Mouse (Mus musculus) left cerebral cortex, postnatal 14 days (tissue): Measurements from ENCODE around the gene Zfp560. TPM values are rescaled to one million over a fixed set of nuclear protein-coding genes. Genes with fewer than 3 reads are reported as not detected.
A peak's percentile ranks its signal among the peaks of the same experiment; 100 is the strongest.
"Not testable (repeated sequence)": the region's sequence is repeated elsewhere in the genome, so short reads cannot be mapped to it uniquely, and the experiment has no call there.

ENCODE experiments used
- DNase-seq, 2 experiments: peaks; one replicate each; pipeline ENCODE4 v3.0.0; 2021 to 2022; ENCODE audit warnings: low spot score in 2 of 2, mixed read lengths in 1 of 2
- intact Hi-C: fragments of 180-260 bp; cut with DNase I; formaldehyde crosslinking; loops from one replicate; pipeline ENCODE4 v1.15.1; 2025
- long read RNA-seq, 2 experiments: library from polyadenylated mRNA; stranded (forward); transcript quantifications; one replicate each; pipeline ENCODE4 v2.0.0; 2021
- total RNA-seq, 2 experiments: library from RNA; stranded (reverse); gene quantifications; 2 replicates each; pipeline ENCODE4 v1.2.3; 2021

Gene Zfp560
- 10 to 100 TPM; 11.0 to 11.8 TPM for total RNA-seq
- long read RNA-seq, experiment 1, transcript Zfp560-202 (3 exons, 608 nt) = major isoform, 9 of 10 reads
- long read RNA-seq, experiment 1, partial matches to known transcripts = 0 of 10 reads
- long read RNA-seq, experiment 1, other reads (novel, unspliced or antisense) = 1 of 10 reads
- long read RNA-seq, experiment 2, full-length matches to known transcripts = 9 of 9 reads
- long read RNA-seq, experiment 2, partial matches to known transcripts = 0 of 9 reads
- long read RNA-seq, experiment 2, other reads (novel, unspliced or antisense) = 0 of 9 reads

GRCm38 (mm10) chr9:20384532-20385342 is at the start of gene Zfp560:
TSS of gene Zfp560 (minus strand) at chr9:20385177.
- peak; percentile 90 to 93 for DNase-seq
- intact Hi-C loops = no loop called here

- intact Hi-C loops = no loop called here
- DNase-seq = no peak
Observed at GRCm38 (mm10) chr9:20430004-20430403, 45.0 kb upstream of the Zfp560 start.

DNA sequence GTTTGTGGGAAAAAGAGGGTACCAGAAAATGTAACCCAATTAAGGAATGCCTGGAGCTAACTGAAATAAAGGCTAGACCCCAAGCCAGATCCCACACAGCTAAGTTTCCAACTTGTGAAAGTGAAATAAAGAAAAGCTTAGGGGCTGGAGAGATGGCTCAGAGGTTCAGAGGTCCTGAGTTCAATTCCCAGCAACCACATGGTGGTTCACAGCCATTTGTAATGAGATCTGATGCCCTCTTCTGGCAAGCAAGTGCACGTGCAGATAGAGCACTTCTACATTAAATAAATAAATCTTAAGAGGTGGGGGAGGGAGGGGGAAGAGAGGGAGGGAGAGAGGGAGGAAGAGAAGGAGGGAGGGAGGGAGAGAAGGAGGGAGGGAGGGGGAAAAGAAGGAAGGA is 26.5 kb upstream of the Zfp560 start:
- DNase-seq = no peak
- intact Hi-C loops = no loop called here

- intact Hi-C loops = no loop called here
- no peak for DNase-seq
Observed at GRCm38 (mm10) chr9:20409319-20409718, 24.3 kb upstream of the Zfp560 start.

DNA sequence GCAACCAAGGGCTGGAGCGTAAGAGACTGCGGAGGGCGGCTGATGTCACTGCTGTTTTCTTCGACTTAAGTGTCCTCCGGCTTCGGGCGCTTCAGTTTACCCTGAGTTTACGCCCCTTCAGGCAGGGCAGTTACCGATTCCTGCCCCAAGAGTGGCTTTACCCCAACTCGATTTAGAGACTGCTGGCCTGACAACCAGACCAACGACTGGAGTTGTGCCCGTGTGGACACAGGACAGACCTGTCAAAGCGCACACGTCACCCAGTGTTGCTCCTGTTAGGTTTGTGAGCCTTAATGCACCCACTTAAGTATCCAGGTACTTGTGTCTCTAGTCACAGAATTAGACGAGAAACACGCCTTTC is 346 bp upstream of the Zfp560 start:
- intact Hi-C loops = no loop called here
- peak in 1 of 2 experiments; percentile 2 for DNase-seq

DNA sequence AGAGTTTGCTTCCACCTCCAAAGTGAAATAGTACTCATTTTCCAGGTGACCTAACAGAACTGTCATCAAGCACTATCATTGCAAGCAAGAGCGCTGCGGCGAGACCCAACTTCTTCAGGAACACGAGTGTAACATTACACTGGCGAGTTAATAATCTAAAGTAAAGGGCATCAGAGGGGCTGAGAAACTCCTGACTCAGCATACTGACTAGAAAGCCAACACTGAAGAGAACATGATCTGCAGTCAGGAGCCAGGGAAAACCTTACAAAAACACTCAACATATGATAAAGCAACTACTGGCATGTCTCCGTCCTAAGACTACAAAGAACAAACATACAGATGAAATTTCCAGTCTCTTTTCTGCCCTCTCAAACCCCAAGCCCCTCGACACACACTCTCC is 1.3 kb downstream of the Zfp560 start:
- no peak for DNase-seq
- intact Hi-C loops = no loop called here

GRCm38 (mm10) chr9:20374712-20375111 is 10.3 kb downstream of the Zfp560 start:
- no peak for DNase-seq
- intact Hi-C loops = no loop called here

DNA sequence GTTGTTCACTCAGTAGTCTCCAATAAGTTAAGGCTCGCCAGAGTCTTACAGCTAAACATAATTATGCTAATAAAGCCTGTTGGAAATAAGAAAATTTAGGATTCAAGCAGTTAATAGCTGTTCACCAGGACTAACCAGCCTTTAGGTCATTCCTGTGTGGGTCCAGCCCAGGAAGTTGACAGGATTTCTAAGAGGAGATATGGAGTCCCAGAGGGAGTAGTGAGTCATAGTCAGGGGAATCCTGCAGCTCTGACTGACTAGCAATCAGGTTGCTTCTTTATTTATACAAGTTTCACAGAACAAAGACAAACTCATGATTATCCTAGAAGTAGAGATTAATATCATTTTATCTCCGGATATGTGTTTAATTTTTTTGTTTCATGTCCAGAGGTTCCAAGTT is 17.7 kb downstream of the Zfp560 start:
- no peak for DNase-seq

DNA sequence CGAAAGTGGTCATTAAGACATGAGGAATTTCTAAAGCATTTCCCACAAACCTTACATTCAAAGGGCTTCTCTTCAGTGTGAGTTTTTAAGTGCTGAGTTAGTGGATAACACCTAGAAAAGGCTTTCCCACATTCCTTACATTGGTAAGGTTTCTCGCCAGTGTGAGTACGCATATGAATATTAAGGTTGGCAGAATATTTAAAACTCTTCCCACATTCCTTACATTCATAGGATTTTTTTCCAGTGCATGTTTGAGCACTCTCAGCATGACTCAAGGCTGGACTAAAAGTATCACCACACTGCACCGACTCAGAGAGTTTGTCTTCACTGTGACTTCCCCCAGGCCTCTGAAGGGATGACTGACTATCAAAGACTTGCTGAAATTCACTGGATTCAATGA is 36.5 kb downstream of the Zfp560 start:
- DNase-seq = no peak
- intact Hi-C loops = no loop called here

More for the DNA sequence above, 17.7 kb downstream of the Zfp560 start:
- intact Hi-C loops = no loop called here

DNA sequence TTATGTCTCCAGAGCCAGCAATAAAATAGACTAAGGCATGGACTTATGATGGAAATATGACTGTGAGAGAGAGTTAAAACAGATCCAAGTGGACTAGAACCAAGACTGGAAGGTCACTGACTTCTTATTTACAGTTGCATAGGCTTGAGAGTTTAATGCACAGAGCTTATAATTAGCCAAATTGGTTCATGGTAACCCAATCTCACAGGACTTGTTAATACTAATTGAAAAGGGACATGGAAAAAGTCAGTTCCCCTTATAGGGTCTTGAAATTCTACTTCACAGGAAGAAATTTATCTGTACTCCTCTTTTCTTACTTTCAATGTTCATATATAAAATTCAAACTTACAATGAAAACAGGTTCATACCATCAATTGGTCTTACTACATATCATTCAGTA is 49.0 kb downstream of the Zfp560 start, which contains the start of gene Olfr18:
Gene Olfr18 (minus strand): TSS at position 101 of the 400 bp plus-strand sequence.
- intact Hi-C loops = no loop called here
- no peak for DNase-seq

DNA sequence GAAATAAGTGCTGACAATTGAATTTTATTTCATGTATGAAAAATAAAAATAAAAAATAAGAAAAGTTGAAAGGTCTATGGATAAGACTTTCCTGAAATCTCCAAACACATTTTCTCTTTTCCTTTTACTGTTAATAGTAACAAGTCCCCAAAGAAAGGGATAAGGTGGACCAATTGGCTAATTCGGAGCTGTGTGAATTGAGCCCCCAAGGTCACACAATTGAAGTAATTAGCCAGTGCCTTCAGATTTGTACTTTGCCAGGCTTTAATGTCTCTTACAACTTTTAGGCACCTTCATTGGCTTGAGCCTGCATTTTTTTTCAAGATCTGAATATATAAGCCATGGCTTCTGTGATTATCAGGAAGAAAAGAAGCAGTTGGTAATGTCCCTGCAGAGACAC is 86.7 kb downstream of the Zfp560 start, which contains the start of gene Olfr873:
Gene Olfr873 (plus strand): TSS at position 301 of the 400 bp plus-strand sequence.
- intact Hi-C loops = no loop called here
- no peak for DNase-seq

- intact Hi-C loops, DNase-seq: not testable (repeated sequence)
Observed at GRCm38 (mm10) chr9:20295562-20295961, 89.4 kb downstream of the Zfp560 start.

Other genes with a start within 250 kb of the Zfp560 start
- gene Olfr870, start 211.1 kb downstream of the Zfp560 start, total RNA-seq = not detected
- gene Olfr871, start 173.0 kb downstream of the Zfp560 start, total RNA-seq = not detected
- gene Olfr872, start 148.1 kb downstream of the Zfp560 start, total RNA-seq = not detected
- gene Olfr39, start 102.8 kb downstream of the Zfp560 start, total RNA-seq = not detected
- gene Olfr873, start 86.6 kb downstream of the Zfp560 start, total RNA-seq = not detected
- gene Olfr18, start 49.1 kb downstream of the Zfp560 start, total RNA-seq = not detected
- gene Zfp26, start 75.0 kb upstream of the Zfp560 start, total RNA-seq = 10 to 100 TPM; 24.4 to 26.6 TPM
- gene Zfp426, start 107.6 kb upstream of the Zfp560 start, total RNA-seq = 10 to 100 TPM; 29.2 to 29.5 TPM
- 10 to 100 TPM; 46.3 to 46.6 TPM for gene Zfp266, start 136.2 kb upstream of the Zfp560 start, total RNA-seq
- 10 to 100 TPM; 18.3 to 24.4 TPM for gene Zfp846, start 196.1 kb upstream of the Zfp560 start, total RNA-seq